In the genomic region with DNA sequence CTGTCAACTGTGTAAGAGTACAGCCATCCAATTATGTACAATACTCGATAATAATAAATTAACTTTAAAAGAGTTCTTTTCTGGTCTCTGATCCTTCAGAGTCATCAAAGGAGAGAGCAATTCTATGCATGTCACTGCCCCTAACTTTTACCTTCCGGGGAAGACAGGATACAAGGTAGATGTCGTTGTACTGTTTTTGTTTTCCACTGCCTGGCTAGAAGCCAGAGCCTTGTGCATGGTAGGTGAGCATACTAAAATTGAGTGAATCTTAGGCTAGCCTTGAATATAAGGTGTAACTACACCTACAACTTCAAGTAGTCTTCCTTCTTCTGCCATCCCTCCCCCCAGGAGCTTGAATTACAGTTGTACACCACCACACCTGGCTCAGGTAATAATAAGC, we compare ENCODE assay signal across 11 mouse cellular contexts. TPM values are rescaled to one million over a fixed set of nuclear protein-coding genes. Genes with fewer than 3 reads are reported as not detected.
DNase-seq lines count a peak whose midpoint lies in the region; ATAC-seq and TF ChIP-seq lines count a peak whose summit lies in the region.
"Had no signal": no experiment of that assay in that cellular context is flagged by ENCODE, and none has a peak within 500 bp of the region (broad histone marks: within the 10 kb centered on the region; RNA-seq: fewer than 3 reads in every experiment).

No protein-coding gene starts in this region.

- 79% methylated on average over 3 of the region's 3 CpGs for WGBS in heart, embryonic 14.5 days
- 52% methylated on average over 3 of the region's 3 CpGs for WGBS in heart, adult 2 months
- WGBS in lung, embryonic 16.5 days = 75% methylated on average over 3 of the region's 3 CpGs
- 66% methylated on average over 3 of the region's 3 CpGs for WGBS in lung, adult 2 months
- 90% methylated on average over 3 of the region's 3 CpGs for WGBS in forebrain, embryonic 10.5 days
- WGBS in liver, embryonic 16.5 days (ENCODE audit: insufficient replicate concordance) = 85% methylated on average over 3 of the region's 3 CpGs

- H3K4me3 ChIP-seq in heart, embryonic 14.5 days (ENCODE audit: control insufficient read depth in 1 of 2, insufficient read depth in 1 of 2, low read depth in 1 of 2, low read length in 2 of 2) = no peak overlapping the region; a peak in 1 of 4 replicates
- no peak overlapping the region for H3K4me3 ChIP-seq in heart, adult 2 months
- no peak overlapping the region for H3K4me3 ChIP-seq in lung, embryonic 16.5 days (ENCODE audit: low read length)
- H3K4me3 ChIP-seq in lung, adult 2 months (replicated peaks; ENCODE audit: extremely low read depth, low read depth, low read length) = no peak overlapping the region
- peak overlapping the region; percentile 71 for H3K4me3 ChIP-seq in forebrain, embryonic 10.5 days
- H3K4me3 ChIP-seq in liver, embryonic 16.5 days (ENCODE audit: low read depth, low read length) = peak overlapping the region; percentile 86

- H3K9ac ChIP-seq in heart, embryonic 14.5 days (ENCODE audit: low read length) = no peak overlapping the region
- H3K9ac ChIP-seq in heart, adult 2 months (ENCODE audit: low read depth, low read length) = no peak overlapping the region
- no peak overlapping the region for H3K9ac ChIP-seq in lung, embryonic 16.5 days (ENCODE audit: low read length)
- H3K9ac ChIP-seq in liver, embryonic 16.5 days (ENCODE audit: low read depth, low read length) = peak overlapping the region; percentile 94

- H3K27me3 ChIP-seq in heart, embryonic 14.5 days (ENCODE audit: control insufficient read depth, insufficient read depth, low read length) = no peaks in the 10 kb centered on the region
- H3K27me3 ChIP-seq in heart, adult 2 months (ENCODE audit: control insufficient read depth, insufficient read depth, low read length) = no peaks in the 10 kb centered on the region
- H3K27me3 ChIP-seq in lung, embryonic 16.5 days (ENCODE audit: control insufficient read depth, insufficient read depth, low read depth, low read length) = no peaks in the 10 kb centered on the region
- no peaks in the 10 kb centered on the region for H3K27me3 ChIP-seq in forebrain, embryonic 10.5 days (ENCODE audit: poor library complexity, severe bottlenecking)
- no peaks in the 10 kb centered on the region for H3K27me3 ChIP-seq in liver, embryonic 16.5 days (ENCODE audit: control insufficient read depth, insufficient read depth, low read depth, low read length)

- no peak overlapping the region for H3K27ac ChIP-seq in heart, embryonic 14.5 days (replicated peaks in 1 of 2; ENCODE audit: control insufficient read depth in 1 of 2, insufficient read depth in 1 of 2, low read depth in 2 of 2, low read length in 2 of 2)
- no peak overlapping the region for H3K27ac ChIP-seq in heart, adult 2 months
- no peak overlapping the region for H3K27ac ChIP-seq in lung, embryonic 16.5 days (ENCODE audit: low read length)
- H3K27ac ChIP-seq in forebrain, embryonic 10.5 days = no peak overlapping the region
- H3K27ac ChIP-seq in liver, embryonic 16.5 days (ENCODE audit: low read length) = no peak overlapping the region
- H3K27ac ChIP-seq: heart, embryonic 10.5 days had no signal

- H3K4me1 ChIP-seq in heart, embryonic 14.5 days (ENCODE audit: control insufficient read depth in 2 of 2, insufficient read depth in 2 of 2, low read length in 2 of 2) = peaks cover 8 to 25% of the 10 kb centered on the region in 2 experiments
- H3K4me1 ChIP-seq in heart, adult 2 months (ENCODE audit: control insufficient read depth, insufficient read depth, low read length) = peaks cover 3% of the 10 kb centered on the region
- H3K4me1 ChIP-seq in lung, embryonic 16.5 days (replicated peaks; ENCODE audit: control insufficient read depth, insufficient read depth, low read length) = peaks cover 18% of the 10 kb centered on the region
- H3K4me1 ChIP-seq in lung, adult 2 months (ENCODE audit: control insufficient read depth, insufficient read depth, low read length) = 0 out of 2 replicates have a peak, but pooled peaks cover 2% of the 10 kb centered on the region
- peaks cover 50% of the 10 kb centered on the region for H3K4me1 ChIP-seq in forebrain, embryonic 10.5 days
- H3K4me1 ChIP-seq in liver, embryonic 16.5 days (ENCODE audit: control insufficient read depth, low read depth, low read length) = peaks cover 34% of the 10 kb centered on the region

- no peak for DNase-seq in heart, adult 2 months
- DNase-seq in lung, adult 2 months = no peak
- DNase-seq in forebrain, embryonic 10.5 days (ENCODE audit: extremely low spot score, low spot score) = no peak
- DNase-seq in testis, postnatal 14 days (ENCODE audit: low spot score) = no peak
- no peak for DNase-seq in kidney, adult 11 months
- DNase-seq: cerebellum, postnatal 36 days; left cerebral cortex, postnatal 4 days had no signal

- H3K36me3 ChIP-seq in heart, embryonic 14.5 days (ENCODE audit: control insufficient read depth, insufficient read depth, low read length) = 0 out of 2 replicates have a peak, but pooled peaks cover 3% of the 10 kb centered on the region
- no peaks in the 10 kb centered on the region for H3K36me3 ChIP-seq in heart, adult 2 months (ENCODE audit: control insufficient read depth, insufficient read depth, low read length)
- H3K36me3 ChIP-seq in lung, embryonic 16.5 days (ENCODE audit: control insufficient read depth, insufficient read depth, low read length) = no peaks in the 10 kb centered on the region
- H3K36me3 ChIP-seq in forebrain, embryonic 10.5 days (replicated peaks) = peaks cover 4% of the 10 kb centered on the region; the same call in 1 of the 2 replicates
- peaks cover 3% of the 10 kb centered on the region; the same call in 1 of the 2 replicates for H3K36me3 ChIP-seq in liver, embryonic 16.5 days (ENCODE audit: control insufficient read depth, insufficient read depth)
- H3K36me3 ChIP-seq: heart, embryonic 10.5 days had no signal

- TF ChIP-seq POLR2A in heart, adult 2 months (IDR thresholded peaks at IDR 0.05; ENCODE audit: insufficient read depth, low read depth, low read length) = no peak
- no peak for TF ChIP-seq POLR2A in lung, adult 2 months (IDR thresholded peaks at IDR 0.05; ENCODE audit: borderline replicate concordance, extremely low read depth, low read depth, low read length)

- no peak for TF ChIP-seq EP300 in heart, adult 2 months (IDR thresholded peaks at IDR 0.05; ENCODE audit: insufficient read depth, low read depth, low read length)

- peak overlapping the region; percentile 81 for H3K4me2 ChIP-seq in heart, embryonic 14.5 days (ENCODE audit: low read length)
- H3K4me2 ChIP-seq in lung, embryonic 16.5 days (ENCODE audit: low read depth, low read length) = peak overlapping the region; percentile 87; the same call in 1 of the 2 replicates
- H3K4me2 ChIP-seq in liver, embryonic 16.5 days (ENCODE audit: low read depth, low read length) = peak overlapping the region; percentile 99

- no peaks in the 10 kb centered on the region for H3K79me2 ChIP-seq in heart, adult 2 months (replicated peaks; ENCODE audit: control insufficient read depth, insufficient read depth, low read length)

- ATAC-seq in heart, embryonic 14.5 days (ENCODE audit: insufficient number of reproducible peaks, insufficient read depth, low FRiP score, low read depth) = no peak
- no peak for ATAC-seq in lung, embryonic 16.5 days (ENCODE audit: low read depth)
- ATAC-seq in liver, embryonic 16.5 days (ENCODE audit: low read depth) = no peak

- H3K9me3 ChIP-seq in heart, embryonic 14.5 days (ENCODE audit: control insufficient read depth, low read length) = no peaks in the 10 kb centered on the region
- H3K9me3 ChIP-seq in lung, embryonic 16.5 days (ENCODE audit: control insufficient read depth, low read length) = no peaks in the 10 kb centered on the region
- H3K9me3 ChIP-seq in forebrain, embryonic 10.5 days = no peaks in the 10 kb centered on the region
- no peaks in the 10 kb centered on the region for H3K9me3 ChIP-seq in liver, embryonic 16.5 days (replicated peaks; ENCODE audit: control insufficient read depth, low read length)
- H3K9me3 ChIP-seq: heart, embryonic 10.5 days had no signal

- no peak for TF ChIP-seq CTCF in heart, adult 2 months (IDR thresholded peaks at IDR 0.05)
- TF ChIP-seq CTCF in lung, adult 2 months (IDR thresholded peaks at IDR 0.05; ENCODE audit: insufficient read depth, low read length) = no peak

- intact Hi-C loops in heart, adult 2 months (cut with DNase I) = loop anchor here (2.0 kb wide), 1 partner anchor 16 kb away; no protein-coding TSS in a partner anchor

RNA-seq across cellular contexts. Expression of gene Cdkn1b, which starts 10.9 kb away (rescaled TPM):
- polyA plus RNA-seq in heart, embryonic 14.5 days (2014; fragmentation: Nextera tagmentation; extraction: Ambion mirVana) = 16.3 and 21.0 TPM in 2 replicates
- 10 to 100 TPM; 35.9 to 42.0 TPM for total RNA-seq in heart, adult 2 months (2021)
- 14.6 and 15.0 TPM in 2 replicates for polyA plus RNA-seq in heart, adult 2 months (2012; rRNA removed)
- polyA plus RNA-seq in lung, embryonic 16.5 days (2015; fragmentation: Nextera tagmentation; extraction: Ambion mirVana) = 20.0 and 21.7 TPM in 2 replicates
- polyA plus RNA-seq in lung, adult 2 months (2012; rRNA removed) = 26.9 and 31.6 TPM in 2 replicates
- 17.9 and 19.0 TPM in 2 replicates for polyA plus RNA-seq in forebrain, embryonic 10.5 days (2016; fragmentation: Nextera tagmentation; extraction: Ambion mirVana)
- 11.7 and 17.4 TPM in 2 replicates for polyA plus RNA-seq in liver, embryonic 16.5 days (2015; fragmentation: Nextera tagmentation; extraction: Ambion mirVana)

RNA-seq across cellular contexts. Expression of gene Gpr19, which starts 32.8 kb away (rescaled TPM):
- 9.1 TPM in 2 replicates for polyA plus RNA-seq in heart, embryonic 14.5 days (2014; fragmentation: Nextera tagmentation; extraction: Ambion mirVana)
- 1 to 10 TPM; 3.2 to 4.8 TPM for total RNA-seq in heart, adult 2 months (2021)
- polyA plus RNA-seq in heart, adult 2 months (2012; rRNA removed) = 4.4 and 6.1 TPM in 2 replicates
- 10.4 and 11.7 TPM in 2 replicates for polyA plus RNA-seq in lung, embryonic 16.5 days (2015; fragmentation: Nextera tagmentation; extraction: Ambion mirVana)
- polyA plus RNA-seq in lung, adult 2 months (2012; rRNA removed) = 6.0 and 9.2 TPM in 2 replicates
- 28.7 and 28.8 TPM in 2 replicates for polyA plus RNA-seq in forebrain, embryonic 10.5 days (2016; fragmentation: Nextera tagmentation; extraction: Ambion mirVana)
- polyA plus RNA-seq in liver, embryonic 16.5 days (2015; fragmentation: Nextera tagmentation; extraction: Ambion mirVana) = 5.7 and 6.4 TPM in 2 replicates

RNA-seq across cellular contexts. Expression of gene Apold1, which starts 50.4 kb away (rescaled TPM):
- 8.6 and 9.1 TPM in 2 replicates for polyA plus RNA-seq in heart, embryonic 14.5 days (2014; fragmentation: Nextera tagmentation; extraction: Ambion mirVana)
- 1 to 10 TPM; 6.9 to 9.3 TPM for total RNA-seq in heart, adult 2 months (2021)
- 3.6 and 4.4 TPM in 2 replicates for polyA plus RNA-seq in heart, adult 2 months (2012; rRNA removed)
- 1.8 and 1.9 TPM in 2 replicates for polyA plus RNA-seq in lung, embryonic 16.5 days (2015; fragmentation: Nextera tagmentation; extraction: Ambion mirVana)
- polyA plus RNA-seq in lung, adult 2 months (2012; rRNA removed) = 1.2 and 1.7 TPM in 2 replicates
- polyA plus RNA-seq in forebrain, embryonic 10.5 days (2016; fragmentation: Nextera tagmentation; extraction: Ambion mirVana) = 2.5 and 3.1 TPM in 2 replicates
- 2.0 and 2.3 TPM in 2 replicates for polyA plus RNA-seq in liver, embryonic 16.5 days (2015; fragmentation: Nextera tagmentation; extraction: Ambion mirVana)

Comparison
In these comparisons a context has a peak if more than half of its experiments do, and no peak if none do; other contexts are left out.
1. H3K4me3 ChIP-seq: peak in forebrain, embryonic 10.5 days (single experiment) and liver, embryonic 16.5 days (single experiment); none in heart, embryonic 14.5 days (0 of 2), heart, adult 2 months (single experiment), lung, embryonic 16.5 days (single experiment) and lung, adult 2 months (single experiment).
2. Peak in every context shown above with its lines, with median percentiles within 50 percentile points of each other: H3K4me2 ChIP-seq.